Mouse (Mus musculus): ENCODE measurements around the gene Slc1a5. TPM values are rescaled to one million over a fixed set of nuclear protein-coding genes. Genes with fewer than 3 reads are reported as not detected.
A peak's percentile ranks its signal among the peaks of the same experiment; 100 is the strongest.

Slc1a5 gene
- polyA plus RNA-seq (2016; fragmentation: Nextera tagmentation; extraction: Ambion mirVana), result 28.8 and 31.6 TPM in 2 replicates

DNA sequence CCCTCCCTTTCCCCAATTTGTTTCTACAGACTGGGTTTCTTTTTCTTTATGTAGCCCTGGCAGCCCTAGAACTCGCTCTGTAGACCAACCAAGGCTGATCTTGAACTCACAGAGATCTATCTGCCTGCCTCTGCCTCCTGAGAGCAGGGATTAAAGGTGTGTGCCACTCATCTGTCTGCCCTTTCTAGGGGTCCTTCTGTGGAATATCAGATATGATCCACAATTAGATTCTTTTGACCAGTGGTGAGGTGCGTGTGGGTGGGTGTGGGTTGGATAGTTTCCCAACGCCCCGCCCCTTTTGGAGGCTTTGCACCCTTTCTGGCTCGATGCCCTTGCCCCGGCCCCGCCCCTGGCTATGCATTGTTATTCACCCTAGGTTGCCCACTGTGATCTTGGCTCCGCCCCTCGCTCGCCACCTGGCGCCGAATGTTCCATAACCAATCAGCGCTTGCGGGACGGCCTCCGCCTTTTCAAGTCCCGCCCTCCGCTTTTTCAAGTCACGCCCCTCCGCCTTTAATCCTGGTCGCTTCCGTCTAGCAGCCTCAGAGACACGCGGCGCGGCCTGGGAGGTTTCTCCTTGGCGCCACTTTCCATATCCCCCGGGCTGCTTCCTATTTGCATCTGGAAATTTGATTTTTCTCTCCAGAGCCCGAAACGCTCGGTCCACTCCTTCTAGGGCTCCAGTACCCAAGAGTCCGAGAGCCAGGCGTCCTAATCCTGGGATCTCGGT lies at the start of gene Slc1a5:
Gene Slc1a5, plus strand, starts transcription at position 516 of the 730 bp plus-strand sequence.
- no peaks in the 10 kb centered on the region for H3K27me3 ChIP-seq (ENCODE audit: insufficient read depth, poor library complexity, severe bottlenecking)
- WGBS, result 2% methylated on average over 34 of the region's 34 CpGs
- DNase-seq (ENCODE audit: low spot score), result peak; percentile 97
- H3K4me3 ChIP-seq, result peak within 1 kb of the TSS; percentile 91
- peak within 1 kb of the TSS; percentile 87 for H3K27ac ChIP-seq
- H3K36me3 ChIP-seq, result peaks cover 7% of the 10 kb centered on the region; the same call in 1 of the 2 replicates
- 0 out of 2 replicates have a peak, but pooled peaks cover 2% of the 10 kb centered on the region for H3K9me3 ChIP-seq
- peaks cover 48% of the 10 kb centered on the region for H3K4me1 ChIP-seq (replicated peaks)

DNA sequence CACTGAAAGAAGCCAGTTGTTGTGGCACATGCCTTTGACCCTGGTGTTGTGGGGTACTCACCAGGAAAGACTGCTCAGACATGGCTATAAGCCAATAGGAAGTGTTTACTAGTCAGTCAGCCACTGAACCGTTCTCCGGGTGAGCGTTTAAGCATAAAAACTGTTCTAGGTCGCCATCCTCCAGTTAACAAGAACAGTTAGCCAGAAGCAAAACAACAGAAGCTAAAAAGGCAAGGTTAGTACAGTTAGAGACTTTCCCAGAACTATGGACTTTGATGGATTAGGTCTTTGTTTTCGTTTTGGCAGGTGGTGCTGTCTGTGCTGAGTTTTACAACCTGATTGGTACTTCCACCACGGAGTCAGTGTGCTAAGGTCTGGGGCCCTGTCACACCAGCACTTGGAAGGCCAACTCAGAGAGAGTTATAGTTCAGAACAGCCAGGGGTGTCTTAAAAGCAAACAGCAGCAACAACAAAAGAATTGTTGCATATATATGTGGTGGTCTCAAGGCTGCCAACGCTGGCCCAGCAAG lies 49.2 kb upstream of the Slc1a5 start:
- DNase-seq (ENCODE audit: low spot score), result no peak
- H3K4me3 ChIP-seq, result no peak overlapping the region
- WGBS, result 78% methylated on average over 7 of the region's 7 CpGs
- H3K27ac ChIP-seq, result no peak overlapping the region
- H3K27me3 ChIP-seq (ENCODE audit: insufficient read depth, poor library complexity, severe bottlenecking), result no peaks in the 10 kb centered on the region
- H3K4me1 ChIP-seq (replicated peaks), result peaks cover 17% of the 10 kb centered on the region
- H3K36me3 ChIP-seq, result no peaks in the 10 kb centered on the region
- no peaks in the 10 kb centered on the region for H3K9me3 ChIP-seq

DNA sequence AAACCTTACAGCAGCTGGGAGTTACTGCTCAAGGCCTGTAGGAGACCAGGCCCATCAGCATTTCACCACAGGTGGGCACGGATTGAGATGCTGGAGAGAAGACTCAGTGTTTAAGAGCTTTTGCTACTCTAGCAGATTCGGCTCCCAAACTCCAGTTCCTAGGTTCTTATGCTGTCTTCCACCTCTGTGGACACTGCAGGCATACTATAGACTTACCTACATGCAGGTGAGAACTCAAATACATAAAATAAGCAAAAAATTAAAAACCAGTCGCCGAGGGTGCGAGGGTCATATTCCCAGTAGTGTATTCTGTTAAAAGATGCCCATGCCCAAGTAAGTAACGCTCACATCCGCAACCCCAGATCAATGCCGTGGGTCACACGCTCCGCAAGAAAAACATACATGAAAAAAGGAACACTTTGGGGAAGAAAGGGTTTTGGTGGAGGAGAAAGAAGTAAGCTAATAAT lies 43.5 kb upstream of the Slc1a5 start:
- WGBS, result 43% methylated on average over 10 of the region's 10 CpGs
- Histone ChIP-seq H3K4me1 (replicated peaks) (peaks cover 19% of the 10 kb centered on the region), H3K4me3 (peak overlapping the region; percentile 85), H3K36me3 (peaks cover 3% of the 10 kb centered on the region; the same call in 1 of the 2 replicates), H3K27ac (peak overlapping the region; percentile 62), H3K9me3 (no peaks in the 10 kb centered on the region), H3K27me3 (ENCODE audit: insufficient read depth, poor library complexity, severe bottlenecking) (no peaks in the 10 kb centered on the region)
- no peak for DNase-seq (ENCODE audit: low spot score)

DNA sequence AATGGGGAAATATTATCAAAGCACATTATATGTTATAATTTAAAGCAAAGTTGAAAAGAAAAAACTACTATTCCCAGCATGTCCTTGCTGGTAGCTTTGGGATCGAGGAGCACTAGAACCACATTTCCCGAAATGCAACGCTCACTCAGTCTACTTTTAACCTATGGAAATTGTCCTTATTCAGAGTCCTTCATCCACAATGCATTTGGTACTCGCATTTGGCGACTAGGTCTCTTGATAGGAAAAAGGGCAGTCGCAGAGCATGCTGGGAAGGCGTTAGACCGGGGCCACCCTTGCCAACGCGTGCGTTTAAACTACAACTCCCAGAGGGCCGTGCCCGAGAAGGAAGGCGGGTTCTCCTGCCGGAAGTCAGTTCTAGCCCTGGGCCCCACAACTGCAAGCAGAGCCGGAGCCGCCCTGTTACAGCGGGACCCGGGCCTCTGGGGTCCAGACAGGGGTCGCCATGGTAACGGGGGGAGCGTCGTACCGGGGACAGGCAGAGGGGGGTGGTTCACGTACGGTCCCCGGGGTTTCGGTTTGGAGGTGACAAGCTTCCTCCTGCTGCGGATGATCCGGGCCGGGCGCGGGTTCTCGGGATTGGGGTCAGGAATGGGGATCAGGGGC lies 43.0 kb upstream of the Slc1a5 start, which contains the start of gene Ap2s1:
Gene Ap2s1, plus strand, starts transcription at position 338 of the 624 bp plus-strand sequence.
- Histone ChIP-seq H3K4me3 (peak within 1 kb of the TSS; percentile 85), H3K4me1 (replicated peaks) (peaks cover 19% of the 10 kb centered on the region), H3K27ac (peak within 1 kb of the TSS; percentile 86), H3K36me3 (peaks cover 7% of the 10 kb centered on the region), H3K9me3 (no peaks in the 10 kb centered on the region), H3K27me3 (ENCODE audit: insufficient read depth, poor library complexity, severe bottlenecking) (no peaks in the 10 kb centered on the region)
- WGBS, result under 1% methylated on average over 34 of the region's 34 CpGs
- DNase-seq (ENCODE audit: low spot score), result peak; percentile 97

DNA sequence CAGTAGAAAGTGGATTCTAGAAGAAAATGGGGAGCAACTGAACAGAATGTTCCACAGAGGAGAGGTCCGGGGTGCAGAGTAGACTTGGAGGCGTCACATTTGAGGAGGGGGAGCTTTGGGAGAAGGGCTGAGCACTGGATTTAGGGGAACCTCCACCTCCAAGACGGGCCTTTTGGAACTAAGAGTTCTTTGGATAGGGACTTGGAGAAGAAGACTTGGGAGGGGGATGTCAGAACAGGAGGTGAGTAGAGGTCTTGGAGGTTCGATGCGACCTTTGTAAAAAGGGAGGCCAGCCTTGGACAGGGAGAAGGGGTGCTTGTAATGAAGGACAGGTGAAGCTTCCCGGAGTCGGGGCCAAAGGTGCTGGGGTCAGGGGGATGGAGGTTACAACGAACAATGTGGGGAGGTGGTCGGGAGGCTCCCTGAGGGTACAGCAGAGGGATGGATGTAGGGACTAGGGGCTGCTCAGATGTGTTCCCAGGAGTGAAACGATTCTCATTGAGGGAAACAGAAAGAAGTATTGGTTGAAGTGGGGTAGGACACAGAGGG lies 42.0 kb upstream of the Slc1a5 start:
- H3K9me3 ChIP-seq, result no peaks in the 10 kb centered on the region
- H3K4me3 ChIP-seq, result peak overlapping the region; percentile 85
- no peaks in the 10 kb centered on the region for H3K27me3 ChIP-seq (ENCODE audit: insufficient read depth, poor library complexity, severe bottlenecking)
- peak overlapping the region; percentile 86 for H3K27ac ChIP-seq
- peaks cover 19% of the 10 kb centered on the region for H3K4me1 ChIP-seq (replicated peaks)
- 61% methylated on average over 10 of the region's 10 CpGs for WGBS
- no peak for DNase-seq (ENCODE audit: low spot score)
- peaks cover 16% of the 10 kb centered on the region for H3K36me3 ChIP-seq

DNA sequence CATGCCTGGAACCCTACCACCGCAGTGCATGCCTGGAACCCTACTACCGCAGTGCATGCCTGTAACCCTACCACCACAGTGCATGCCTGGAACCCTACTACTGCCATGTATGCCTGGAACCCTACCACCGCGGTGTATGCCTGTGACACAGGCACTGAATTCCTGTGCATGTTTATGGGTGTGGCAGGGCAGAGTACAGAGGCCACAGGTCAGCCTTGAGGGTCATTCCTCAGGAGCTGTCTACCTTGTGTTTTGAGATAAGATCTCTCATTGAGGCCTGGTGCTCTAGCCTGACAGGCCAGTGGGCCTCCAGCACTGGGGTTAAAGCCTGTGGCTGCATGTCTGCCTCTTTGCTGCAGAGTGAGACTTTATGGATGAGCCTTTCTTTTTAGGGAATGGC lies 35.8 kb upstream of the Slc1a5 start:
- DNase-seq (ENCODE audit: low spot score), result no peak
- Histone ChIP-seq H3K36me3 (peaks cover 67% of the 10 kb centered on the region), H3K27ac (no peak overlapping the region), H3K4me3 (no peak overlapping the region), H3K4me1 (replicated peaks) (no peaks in the 10 kb centered on the region), H3K9me3 (no peaks in the 10 kb centered on the region), H3K27me3 (ENCODE audit: insufficient read depth, poor library complexity, severe bottlenecking) (no peaks in the 10 kb centered on the region)
- 94% methylated on average over 4 of the region's 4 CpGs for WGBS

DNA sequence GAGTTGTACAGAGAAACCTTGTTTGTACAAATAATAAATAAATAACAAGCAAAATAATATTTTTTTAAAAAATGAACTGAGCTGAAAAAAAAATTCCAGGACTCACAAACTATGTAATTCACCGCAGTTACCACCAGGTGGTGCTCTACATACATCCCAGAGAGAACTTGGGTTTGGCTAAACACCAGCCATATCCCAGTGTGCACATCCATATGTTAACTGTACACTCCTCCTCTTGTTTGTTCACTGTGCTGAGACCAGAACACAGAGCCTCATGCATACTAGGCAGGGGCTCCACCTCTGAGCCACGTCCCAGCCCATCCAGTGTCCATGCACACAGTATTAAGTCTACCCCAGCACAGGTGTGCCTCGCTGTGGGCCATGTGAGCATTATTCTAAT lies 35.0 kb upstream of the Slc1a5 start:
- H3K4me1 ChIP-seq (replicated peaks), result no peaks in the 10 kb centered on the region
- peaks cover 70% of the 10 kb centered on the region for H3K36me3 ChIP-seq
- H3K4me3 ChIP-seq, result no peak overlapping the region
- 54% methylated on average over 3 of the region's 3 CpGs for WGBS
- no peak overlapping the region for H3K27ac ChIP-seq
- no peaks in the 10 kb centered on the region for H3K27me3 ChIP-seq (ENCODE audit: insufficient read depth, poor library complexity, severe bottlenecking)
- no peaks in the 10 kb centered on the region for H3K9me3 ChIP-seq
- DNase-seq (ENCODE audit: low spot score), result peak; percentile 53

DNA sequence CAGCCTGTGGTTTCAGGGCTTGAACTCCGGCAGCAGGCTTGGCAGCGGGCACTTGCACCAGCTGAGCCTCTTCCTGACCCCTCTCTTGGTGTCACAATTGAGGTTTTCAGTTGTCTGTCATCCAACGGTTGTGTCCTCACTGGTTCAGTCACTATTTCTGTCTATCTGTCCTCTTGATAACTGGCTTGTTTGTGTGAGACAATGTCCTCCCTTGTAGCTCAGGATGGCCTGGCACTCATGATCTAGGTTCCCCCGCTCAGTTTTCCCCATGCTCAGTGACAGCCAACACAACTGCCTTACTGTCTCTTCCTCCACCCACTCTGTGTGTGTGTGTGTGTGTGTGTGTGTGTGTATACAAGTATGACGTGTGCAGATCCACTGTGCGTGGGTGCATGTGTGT lies 33.5 kb upstream of the Slc1a5 start:
- no peaks in the 10 kb centered on the region for H3K9me3 ChIP-seq
- 91% methylated on average over 6 of the region's 6 CpGs for WGBS
- no peaks in the 10 kb centered on the region for H3K27me3 ChIP-seq (ENCODE audit: insufficient read depth, poor library complexity, severe bottlenecking)
- no peak overlapping the region for H3K27ac ChIP-seq
- H3K4me1 ChIP-seq (replicated peaks), result no peaks in the 10 kb centered on the region
- no peak for DNase-seq (ENCODE audit: low spot score)
- H3K36me3 ChIP-seq, result peaks cover 67% of the 10 kb centered on the region
- H3K4me3 ChIP-seq, result no peak overlapping the region

DNA sequence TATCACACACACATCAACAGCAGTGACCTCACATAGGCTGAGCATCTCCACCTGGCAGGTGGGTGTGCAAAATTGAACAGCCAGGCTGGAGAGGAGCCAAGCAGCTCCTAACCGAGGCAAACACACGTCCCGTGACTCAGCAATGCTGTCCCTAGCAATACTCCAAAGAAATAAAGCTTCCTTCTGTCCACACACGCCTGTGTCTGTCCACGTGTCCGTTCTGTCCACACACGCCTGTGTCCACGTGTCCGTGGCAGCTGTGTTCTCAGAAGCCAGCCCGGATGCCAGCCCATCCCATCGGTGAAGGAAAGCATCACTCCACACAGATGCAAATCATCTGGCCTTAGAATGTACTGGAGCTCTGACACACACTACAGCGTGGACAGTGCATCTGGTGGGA lies 29.1 kb upstream of the Slc1a5 start:
- H3K4me1 ChIP-seq (replicated peaks), result no peaks in the 10 kb centered on the region
- H3K27me3 ChIP-seq (ENCODE audit: insufficient read depth, poor library complexity, severe bottlenecking), result no peaks in the 10 kb centered on the region
- no peak overlapping the region for H3K4me3 ChIP-seq
- DNase-seq (ENCODE audit: low spot score), result no peak
- peaks cover 35% of the 10 kb centered on the region for H3K36me3 ChIP-seq
- H3K9me3 ChIP-seq, result no peaks in the 10 kb centered on the region
- WGBS, result 90% methylated on average over 12 of the region's 12 CpGs
- no peak overlapping the region for H3K27ac ChIP-seq

DNA sequence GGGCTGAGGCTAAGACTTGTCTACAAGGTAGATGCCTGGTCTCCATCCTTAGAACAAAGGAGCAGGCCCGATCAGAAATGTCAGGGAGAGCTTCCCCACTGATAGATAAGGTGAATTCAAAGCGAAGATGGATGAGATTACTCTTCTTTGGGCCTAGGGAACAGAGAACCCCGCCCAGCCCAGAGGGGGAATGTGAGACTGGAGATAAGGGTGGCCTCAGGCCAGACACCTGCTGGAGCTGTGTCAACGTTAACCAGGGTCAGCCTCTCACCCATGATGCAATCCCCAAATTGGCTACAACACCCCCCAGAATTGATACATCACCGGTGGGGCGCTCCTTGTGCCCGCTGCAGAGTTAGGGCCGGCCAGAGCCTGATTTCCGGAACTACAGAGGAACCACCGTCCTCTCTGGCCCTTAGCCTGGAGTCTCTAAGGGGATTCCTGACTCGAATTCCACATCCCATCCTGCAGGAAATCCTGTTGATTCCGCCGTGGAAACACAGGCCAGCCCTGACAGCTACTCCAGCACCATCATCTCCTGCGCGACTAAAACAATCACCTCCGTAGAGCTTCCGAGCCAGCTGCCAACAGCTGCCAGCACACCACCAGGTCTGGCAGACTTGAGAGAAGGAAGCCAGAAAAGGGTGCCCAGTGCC lies 25.6 kb upstream of the Slc1a5 start:
- H3K9me3 ChIP-seq, result no peaks in the 10 kb centered on the region
- H3K4me3 ChIP-seq, result no peak overlapping the region
- no peak overlapping the region for H3K27ac ChIP-seq
- no peak for DNase-seq (ENCODE audit: low spot score)
- H3K4me1 ChIP-seq (replicated peaks), result peaks cover 7% of the 10 kb centered on the region
- H3K27me3 ChIP-seq (ENCODE audit: insufficient read depth, poor library complexity, severe bottlenecking), result no peaks in the 10 kb centered on the region
- 72% methylated on average over 17 of the region's 17 CpGs for WGBS
- H3K36me3 ChIP-seq, result 0 out of 2 replicates have a peak, but pooled peaks cover 2% of the 10 kb centered on the region

DNA sequence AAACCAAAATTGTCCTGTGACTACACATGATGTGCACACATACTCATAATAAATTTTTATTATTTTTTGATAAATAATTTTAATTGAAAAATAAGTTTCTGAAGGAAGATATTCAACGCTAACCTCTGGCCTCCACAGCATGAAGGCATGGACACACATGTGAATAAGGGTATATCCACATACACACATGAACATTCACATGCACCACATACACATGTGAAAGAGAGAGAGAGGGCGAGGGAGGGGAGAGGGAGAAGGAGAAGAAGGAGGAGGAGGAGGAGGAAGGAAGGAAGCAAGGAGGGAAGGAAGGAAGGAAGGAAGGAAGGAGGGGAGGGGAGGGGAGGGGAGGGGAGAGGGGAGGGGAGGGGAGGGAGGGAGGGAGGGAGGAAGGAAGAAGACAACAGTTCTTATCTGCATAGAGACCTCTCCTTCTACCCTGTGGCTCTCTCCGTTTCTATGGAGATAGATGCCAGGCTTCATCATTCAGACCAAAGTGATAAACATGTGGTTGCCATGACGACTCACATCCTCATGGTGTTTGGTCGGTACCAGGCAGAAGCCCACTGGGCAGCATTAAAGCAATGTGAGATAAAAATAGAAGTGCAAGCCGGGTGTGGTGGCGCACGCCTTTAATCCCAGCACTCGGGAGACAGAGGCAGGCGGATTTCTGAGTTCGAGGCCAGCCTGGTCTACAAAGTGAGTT lies 22.1 kb upstream of the Slc1a5 start:
- WGBS, result 79% methylated on average over 10 of the region's 11 CpGs
- H3K4me1 ChIP-seq (replicated peaks), result peaks cover 13% of the 10 kb centered on the region
- H3K9me3 ChIP-seq, result no peaks in the 10 kb centered on the region
- no peaks in the 10 kb centered on the region for H3K36me3 ChIP-seq
- H3K4me3 ChIP-seq, result no peak overlapping the region
- no peak for DNase-seq (ENCODE audit: low spot score)
- no peak overlapping the region for H3K27ac ChIP-seq
- H3K27me3 ChIP-seq (ENCODE audit: insufficient read depth, poor library complexity, severe bottlenecking), result no peaks in the 10 kb centered on the region

DNA sequence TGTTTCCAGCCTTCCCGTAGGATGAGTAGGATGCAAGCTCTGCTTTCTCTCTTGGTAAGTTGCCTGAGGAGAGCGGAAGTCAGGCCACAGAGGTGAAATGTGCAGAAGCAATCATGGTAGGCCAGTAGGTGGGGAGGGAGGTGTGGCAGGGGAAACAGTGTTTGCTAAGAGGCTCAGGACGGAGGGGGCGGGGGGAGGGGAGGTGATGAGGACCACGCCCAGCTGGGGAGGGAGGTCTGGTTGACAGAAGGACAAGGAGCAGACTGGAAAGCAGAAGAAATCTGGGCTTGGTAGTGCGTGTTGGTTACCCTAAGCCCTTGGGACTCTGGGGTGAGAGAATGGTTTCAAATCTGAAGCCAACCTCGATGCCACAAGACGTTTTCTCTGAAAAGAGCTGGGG lies 20.8 kb upstream of the Slc1a5 start:
- no peaks in the 10 kb centered on the region for H3K27me3 ChIP-seq (ENCODE audit: insufficient read depth, poor library complexity, severe bottlenecking)
- H3K4me1 ChIP-seq (replicated peaks), result peaks cover 13% of the 10 kb centered on the region
- H3K9me3 ChIP-seq, result no peaks in the 10 kb centered on the region
- H3K36me3 ChIP-seq, result no peaks in the 10 kb centered on the region
- no peak overlapping the region for H3K4me3 ChIP-seq
- H3K27ac ChIP-seq, result no peak overlapping the region
- DNase-seq (ENCODE audit: low spot score), result peak; percentile 31
- WGBS, result 24% methylated on average over 8 of the region's 8 CpGs
